Mouse (Mus musculus) cerebellum, adult 2 months (tissue): ENCODE measurements around the gene H2-DMb1. TPM values are rescaled to one million over a fixed set of nuclear protein-coding genes. Genes with fewer than 3 reads are reported as not detected.
A peak's percentile ranks its signal among the peaks of the same experiment; 100 is the strongest.

Source experiments
- DNase-seq, 2 experiments: peaks; one replicate each; pipeline ENCODE4 v3.0.0; 2021
- H3K27ac ChIP-seq: fragments of 200-500 bp; 2 replicates; pipeline ENCODE4 v1.5.1; 2012; ENCODE audit warnings: low read length, control low read depth, inconsistent platforms; ENCODE audit not compliant: insufficient read depth
- H3K27me3 ChIP-seq: fragments of 200-500 bp; 2 replicates; pipeline ENCODE4 v1.6.1; 2012; ENCODE audit warnings: inconsistent platforms, mild to moderate bottlenecking, low read length, moderate library complexity; ENCODE audit not compliant: control insufficient read depth, insufficient read depth
- H3K4me1 ChIP-seq: fragments of 200-500 bp; 2 replicates; pipeline ENCODE4 v1.6.1; 2011; ENCODE audit warnings: low read length; ENCODE audit not compliant: control insufficient read depth, insufficient read depth
- H3K4me3 ChIP-seq: fragments of 200-500 bp; replicated peaks from 2 replicates; pipeline ENCODE3; 2011; ENCODE audit warnings: mild to moderate bottlenecking, low read depth, low read length, control low read depth; ENCODE audit not compliant: insufficient read depth
- CTCF ChIP-seq: fragments of 200-500 bp; IDR thresholded peaks from 2 replicates; pipeline ENCODE4 v1.5.1; 2011; ENCODE audit warnings: low read depth, mild to moderate bottlenecking, control low read depth, low read length, moderate library complexity, borderline replicate concordance; ENCODE audit not compliant: insufficient read depth
- POLR2A ChIP-seq: fragments of 200-500 bp; IDR thresholded peaks from 2 replicates; pipeline ENCODE4 v1.6.1; 2011; ENCODE audit warnings: low read length, control low read depth, borderline replicate concordance; ENCODE audit not compliant: insufficient read depth
- WGBS: fragments of 180-500 bp; shearing (Covaris S2); methylation state at CpG from one replicate; pipeline ENCODE4 v1.1.7; 2018; 5-methylcytosine and 5-hydroxymethylcytosine counted together
- polyA plus RNA-seq: library from polyadenylated mRNA; depleted of rRNA; stranded (reverse); fragments of >200 nt; gene quantifications from 2 replicates; pipeline ENCODE4 v1.2.3, GENCODE M21; 2012

H2-DMb1 gene
- polyA plus RNA-seq, 1 experiment, result 3.0 TPM

GRCm38 (mm10) chr17:34126826-34127420, 25.9 kb upstream of the H2-DMb1 start:
- 57% methylated on average over 9 of the region's 9 CpGs for WGBS
- H3K27ac ChIP-seq, result no peak overlapping the region
- H3K27me3 ChIP-seq, result no peaks in the 10 kb centered on the region
- H3K4me1 ChIP-seq, result peaks cover 6% of the 10 kb centered on the region
- TF ChIP-seq CTCF (no peak), POLR2A (no peak)
- H3K4me3 ChIP-seq, result no peak overlapping the region
- no peak for DNase-seq

DNA sequence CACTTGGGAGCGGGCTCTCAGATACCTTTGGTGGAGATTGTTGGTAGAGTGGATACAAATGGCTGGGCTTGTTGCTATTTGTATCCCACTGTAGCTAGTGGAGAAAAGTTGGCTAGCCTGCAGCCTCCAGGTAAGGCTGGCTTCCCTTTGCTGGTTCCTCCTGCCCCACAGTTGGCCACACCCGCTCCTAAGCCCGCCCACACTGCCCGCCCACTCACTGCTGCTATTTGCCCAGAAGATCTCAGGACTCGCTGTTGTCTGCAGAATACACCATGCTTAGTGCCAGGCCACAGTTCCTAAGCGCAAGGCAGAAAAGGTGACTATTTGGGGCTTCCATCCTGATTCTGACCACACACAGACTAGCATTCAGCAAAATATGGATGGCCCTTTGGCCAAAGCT, 25.4 kb upstream of the H2-DMb1 start:
- Histone ChIP-seq H3K4me3 (peak overlapping the region; percentile 2), H3K27me3 (no peaks in the 10 kb centered on the region), H3K4me1 (peaks cover 6% of the 10 kb centered on the region), H3K27ac (no peak overlapping the region)
- DNase-seq, result peak; percentile 72 to 81
- WGBS, result 9% methylated on average over 6 of the region's 6 CpGs
- TF ChIP-seq POLR2A (peak; percentile 67; the same call in 1 of the 2 replicates), CTCF (no peak)

DNA sequence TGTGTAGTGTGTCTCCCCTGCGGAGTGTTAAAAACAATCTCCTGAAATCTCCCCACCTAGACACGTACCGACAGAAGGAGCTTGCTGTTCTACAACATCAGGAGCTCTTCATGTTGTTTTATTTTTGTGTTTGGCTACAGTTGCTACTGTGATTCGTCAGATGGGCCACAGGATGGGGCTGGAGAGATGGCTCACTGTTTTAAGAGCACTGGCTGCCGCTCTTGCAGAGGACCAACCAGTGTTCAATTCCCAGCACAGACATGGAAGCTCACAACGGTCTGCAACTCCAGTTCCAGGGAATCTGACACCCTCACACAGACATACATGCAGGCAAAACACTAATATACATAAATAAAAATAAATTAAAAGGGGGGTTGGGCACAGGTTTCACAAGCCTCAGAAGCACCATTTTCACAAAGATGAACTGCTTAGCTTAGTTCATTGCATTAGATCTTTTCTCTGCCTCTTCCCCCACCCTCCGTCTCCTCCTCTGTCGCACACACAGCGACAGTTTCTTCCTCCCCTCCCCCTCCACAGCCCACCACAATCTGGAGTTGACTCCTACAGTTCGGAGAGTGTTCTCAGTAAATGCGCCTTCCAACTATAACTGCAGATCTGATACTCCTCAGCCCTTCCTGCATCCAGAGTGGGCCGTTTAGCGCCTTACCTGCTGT, 24.5 kb upstream of the H2-DMb1 start:
- DNase-seq, result no peak
- H3K4me1 ChIP-seq, result peaks cover 6% of the 10 kb centered on the region
- 39% methylated on average over 13 of the region's 13 CpGs for WGBS
- TF ChIP-seq CTCF, result no peak; the same call in 1 of the 2 replicates
- no peak for TF ChIP-seq POLR2A
- H3K27me3 ChIP-seq, result no peaks in the 10 kb centered on the region
- no peak overlapping the region for H3K4me3 ChIP-seq
- H3K27ac ChIP-seq, result no peak overlapping the region

- H3K27ac ChIP-seq, result no peak overlapping the region
- H3K27me3 ChIP-seq, result no peaks in the 10 kb centered on the region
- no peak for DNase-seq
- 40% methylated on average over 18 of the region's 18 CpGs for WGBS
- no peak overlapping the region for H3K4me3 ChIP-seq
- H3K4me1 ChIP-seq, result peaks cover 6% of the 10 kb centered on the region
- no peak for TF ChIP-seq POLR2A
- TF ChIP-seq CTCF, result no peak
These were observed 23.7 kb upstream of the H2-DMb1 start for GRCm38 (mm10) chr17:34128944-34129791.

DNA sequence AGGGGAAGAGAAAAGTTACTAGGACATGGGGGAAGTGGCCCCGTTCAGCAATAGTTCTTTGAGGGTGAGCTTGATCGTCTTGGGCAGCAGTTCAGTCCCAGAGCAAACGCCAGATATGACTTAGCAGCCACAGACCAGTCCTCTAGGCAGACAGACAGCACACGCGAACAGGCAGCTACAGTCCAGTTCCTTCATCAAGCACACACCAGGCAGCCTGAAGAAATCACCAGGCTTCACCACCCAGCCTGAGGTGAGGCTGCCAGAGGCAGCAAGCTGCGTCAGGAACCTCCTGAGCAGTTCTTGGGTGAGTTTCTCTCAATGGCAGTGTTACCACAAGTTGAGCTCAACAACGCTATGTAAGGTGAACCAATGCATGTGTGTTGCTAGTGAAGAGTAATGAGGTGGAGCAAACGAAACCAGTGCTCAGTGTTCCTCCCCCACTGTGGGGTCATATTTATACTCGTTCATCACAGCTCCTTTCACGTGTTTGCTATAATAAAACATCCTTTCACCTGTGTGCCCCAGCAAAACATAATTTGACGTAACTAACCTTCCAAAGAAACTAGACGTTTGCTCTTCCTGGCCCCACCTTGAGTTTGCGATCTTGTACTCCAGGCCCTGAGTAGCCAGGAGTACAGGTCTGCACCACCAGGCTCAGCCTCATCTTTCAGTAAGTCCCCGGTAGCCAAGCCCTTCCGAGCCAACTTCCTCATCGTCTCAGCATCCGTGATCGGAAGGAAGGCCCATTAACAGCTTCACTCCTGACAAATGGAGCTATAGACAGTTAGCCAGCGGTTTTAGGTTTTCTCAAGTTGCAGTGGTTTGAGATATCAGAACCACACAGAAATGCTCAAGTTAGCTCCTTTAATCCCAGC, 22.6 kb upstream of the H2-DMb1 start:
- Histone ChIP-seq H3K27ac (no peak overlapping the region), H3K27me3 (no peaks in the 10 kb centered on the region), H3K4me1 (peaks cover 6% of the 10 kb centered on the region), H3K4me3 (no peak overlapping the region)
- WGBS, result 84% methylated on average over 19 of the region's 19 CpGs
- TF ChIP-seq POLR2A, result no peak
- no peak for TF ChIP-seq CTCF
- DNase-seq, result peak in 1 of 2 experiments; percentile 3

GRCm38 (mm10) chr17:34131911-34132310, 21.0 kb upstream of the H2-DMb1 start:
- H3K27ac ChIP-seq, result no peak overlapping the region
- DNase-seq, result peak in 1 of 2 experiments; percentile 3
- no peak for TF ChIP-seq CTCF
- no peak for TF ChIP-seq POLR2A

DNA sequence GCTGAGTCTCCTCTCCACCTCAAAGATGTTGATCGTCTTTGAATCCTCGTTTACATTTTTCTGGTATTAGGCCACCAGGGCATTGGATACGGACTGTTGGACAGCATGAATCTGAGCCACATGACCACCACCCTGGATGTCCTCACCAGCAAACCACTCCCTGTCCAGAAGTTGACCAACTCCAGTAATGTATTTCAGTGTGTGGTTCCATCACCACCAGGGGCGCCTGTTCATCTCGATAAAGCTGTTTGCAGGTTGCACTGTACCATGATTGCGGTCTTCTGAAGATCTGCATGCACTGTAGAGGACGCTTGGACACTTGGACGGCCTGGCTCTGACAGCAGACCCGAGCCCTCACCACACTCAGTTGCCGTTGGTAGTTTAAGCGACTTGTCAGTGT, 19.6 kb upstream of the H2-DMb1 start:
- no peak overlapping the region for H3K27ac ChIP-seq
- no peak for TF ChIP-seq CTCF
- no peak for TF ChIP-seq POLR2A
- WGBS, result 79% methylated on average over 11 of the region's 11 CpGs

More at GRCm38 (mm10) chr17:34131911-34132310, 21.0 kb upstream of the H2-DMb1 start:
- H3K4me1 ChIP-seq, result peaks cover 6% of the 10 kb centered on the region
- 71% methylated on average over 7 of the region's 7 CpGs for WGBS
- no peaks in the 10 kb centered on the region for H3K27me3 ChIP-seq
- H3K4me3 ChIP-seq, result no peak overlapping the region

More for the DNA sequence above, 19.6 kb upstream of the H2-DMb1 start:
- Histone ChIP-seq H3K4me1 (peaks cover 3% of the 10 kb centered on the region; the same call in 1 of the 2 replicates), H3K27me3 (no peaks in the 10 kb centered on the region), H3K4me3 (no peak overlapping the region)
- DNase-seq, result no peak
